Mouse (Mus musculus): Measurements from ENCODE around the gene Fhod1. TPM values are rescaled to one million over a fixed set of nuclear protein-coding genes. Genes with fewer than 3 reads are reported as not detected.
"Not testable (repeated sequence)": the region's sequence is repeated elsewhere in the genome, so short reads cannot be mapped to it uniquely, and the experiment has no call there.

Gene Fhod1
- polyA plus RNA-seq, 1 experiment from 2014 or later, result 0.98 TPM

DNA sequence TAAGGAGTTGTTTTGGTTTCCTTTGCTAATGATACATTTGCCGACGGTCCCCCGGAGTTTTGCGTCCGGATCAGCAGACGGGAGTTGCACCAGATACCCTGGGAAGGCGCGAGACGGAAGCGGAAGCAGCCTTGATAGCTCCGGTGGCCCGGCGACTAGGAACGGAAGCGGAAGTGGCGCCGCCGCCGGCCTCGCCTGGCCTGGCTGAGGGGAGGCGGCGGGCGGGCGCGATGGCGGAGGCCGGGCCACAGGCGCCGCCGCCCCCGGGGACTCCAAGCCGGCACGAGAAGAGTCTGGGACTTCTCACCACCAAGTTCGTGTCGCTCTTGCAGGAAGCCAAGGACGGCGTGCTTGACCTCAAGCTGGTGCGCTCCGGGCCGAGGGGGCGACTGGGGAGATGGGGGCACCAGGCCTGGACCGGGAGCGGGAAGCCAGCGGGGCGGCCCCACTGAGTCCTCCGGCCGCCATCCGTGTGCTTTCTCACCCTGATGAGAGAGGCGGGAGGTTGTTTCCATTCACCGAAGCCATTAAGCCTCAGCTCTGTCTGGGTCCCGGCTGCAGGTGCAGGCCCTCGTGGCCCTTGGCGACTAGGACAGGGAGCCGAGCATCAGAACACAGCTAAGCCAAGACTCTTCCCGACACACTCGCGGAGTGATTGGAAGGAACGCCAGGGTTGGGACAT, 50.1 kb downstream of the Fhod1 start, which contains the start of gene E2f4:
Gene E2f4, plus strand, starts transcription at position 153 of the 682 bp plus-strand sequence.
- WGBS, result under 1% methylated on average over 58 of the region's 58 CpGs

DNA sequence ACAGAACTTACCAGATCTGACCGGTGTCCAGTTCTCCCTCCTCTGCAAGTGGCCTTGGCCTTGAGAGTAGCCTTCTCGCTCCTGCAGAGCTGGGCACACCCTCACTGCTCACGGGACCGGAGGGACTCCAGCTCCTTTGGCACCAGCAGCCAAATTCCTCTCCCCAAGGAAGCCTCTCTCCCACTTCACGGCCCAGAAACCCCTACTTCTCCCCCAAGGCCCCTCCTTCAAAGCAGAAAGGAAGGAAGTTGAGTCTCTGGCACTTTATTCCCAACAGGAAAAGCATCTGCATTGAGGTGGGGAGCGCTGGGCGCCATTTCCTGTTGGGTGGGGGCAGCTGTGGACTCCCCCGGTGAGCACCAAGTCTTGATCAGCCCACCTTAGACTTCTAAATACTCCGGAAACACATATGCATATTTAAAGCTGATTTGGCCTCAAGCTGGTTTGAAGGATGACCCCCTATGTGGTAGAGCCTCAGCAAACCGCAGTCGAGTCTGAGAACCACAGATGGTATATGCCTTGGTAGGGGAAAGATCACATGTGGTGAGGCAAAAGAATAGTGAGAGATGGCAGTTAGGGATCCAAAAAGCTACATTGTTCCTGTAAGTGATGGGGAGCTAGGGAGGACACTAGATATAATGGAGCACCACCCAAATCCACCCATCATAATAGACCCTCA, 51.7 kb downstream of the Fhod1 start, which contains the start of gene Exoc3l:
Gene Exoc3l, minus strand, starts transcription at position 207 of the 679 bp plus-strand sequence.
- no peak within 1 kb of the TSS for H3K27ac ChIP-seq
- H3K4me3 ChIP-seq, result no peak within 1 kb of the TSS
- no peak within 1 kb of the TSS for H3K9ac ChIP-seq

More for the DNA sequence above, 50.1 kb downstream of the Fhod1 start, which contains the start of gene E2f4:
- Histone ChIP-seq H3K9me3 (no peaks in the 10 kb centered on the region), H3K4me1 (peaks cover 13% of the 10 kb centered on the region), H3K4me3 (peak within 1 kb of the TSS; percentile 90), H3K36me3 (peaks cover 31% of the 10 kb centered on the region), H3K27ac (no peak within 1 kb of the TSS), H3K9ac (peak within 1 kb of the TSS; percentile 83), H3K4me2 (replicated peaks) (peak within 1 kb of the TSS; percentile 92), H3K27me3 (replicated peaks) (0 out of 2 replicates have a peak, but pooled peaks cover 7% of the 10 kb centered on the region)
- peak; percentile 94 for ATAC-seq (ENCODE audit: low FRiP score, low read depth)

DNA sequence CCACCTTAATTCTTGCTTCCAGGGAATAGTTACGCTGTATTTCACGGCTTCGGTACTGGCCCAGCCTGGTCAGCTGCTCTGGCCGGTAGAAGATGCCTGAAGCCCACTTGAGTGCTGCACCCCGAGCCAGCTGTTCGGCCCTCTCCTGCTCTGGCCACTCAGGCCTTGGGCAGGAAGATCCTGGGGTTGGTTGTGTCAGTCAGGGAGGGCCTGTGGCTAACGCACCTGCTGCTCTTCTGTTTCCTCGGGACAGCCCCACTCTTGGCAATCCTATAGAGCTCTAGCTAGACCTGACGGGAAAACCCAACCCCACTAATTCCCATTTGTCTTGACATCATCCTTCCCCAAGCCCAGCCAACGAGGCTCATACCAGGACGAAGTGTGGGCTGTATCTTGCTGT, 52.5 kb downstream of the Fhod1 start:
- Histone ChIP-seq H3K27me3 (replicated peaks) (peaks cover 13% of the 10 kb centered on the region), H3K4me3 (no peak overlapping the region), H3K9ac (no peak overlapping the region), H3K4me1 (peaks cover 20% of the 10 kb centered on the region), H3K9me3 (no peaks in the 10 kb centered on the region), H3K4me2 (replicated peaks) (peak overlapping the region; percentile 1; the same call in 1 of the 2 replicates), H3K27ac (no peak overlapping the region), H3K36me3 (peaks cover 9% of the 10 kb centered on the region)
- 75% methylated on average over 11 of the region's 11 CpGs for WGBS
- ATAC-seq (ENCODE audit: low FRiP score, low read depth), result no peak

More for the DNA sequence above, 51.7 kb downstream of the Fhod1 start, which contains the start of gene Exoc3l:
- Histone ChIP-seq H3K27me3 (replicated peaks) (0 out of 2 replicates have a peak, but pooled peaks cover 7% of the 10 kb centered on the region), H3K4me2 (replicated peaks) (peak within 1 kb of the TSS; percentile 92), H3K4me1 (peaks cover 13% of the 10 kb centered on the region), H3K36me3 (peaks cover 17% of the 10 kb centered on the region), H3K9me3 (no peaks in the 10 kb centered on the region)
- ATAC-seq (ENCODE audit: low FRiP score, low read depth), result no peak
- 62% methylated on average over 11 of the region's 11 CpGs for WGBS

DNA sequence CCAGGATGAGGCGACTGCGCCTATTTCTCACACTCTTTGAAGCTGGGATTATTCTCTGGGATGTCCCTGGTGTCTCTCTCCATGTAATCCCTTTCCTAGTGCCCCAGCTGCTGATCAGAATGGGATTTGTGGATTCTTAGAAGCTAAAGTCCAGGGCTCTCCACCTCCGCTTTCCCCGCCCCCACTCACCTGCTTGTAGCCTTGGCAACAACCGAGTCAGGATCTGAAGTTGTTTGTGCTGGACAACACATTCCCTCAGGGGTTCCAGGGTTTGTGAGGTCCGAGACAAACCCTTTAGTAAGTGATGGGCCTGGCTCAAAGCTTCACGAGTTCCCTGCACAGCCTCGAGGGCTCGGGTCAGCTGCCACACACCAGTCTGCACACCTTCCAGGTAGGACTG, 53.0 kb downstream of the Fhod1 start:
- no peak overlapping the region for H3K27ac ChIP-seq
- H3K4me2 ChIP-seq (replicated peaks), result peak overlapping the region; percentile 1; the same call in 1 of the 2 replicates
- no peak overlapping the region for H3K4me3 ChIP-seq
- peaks cover 18% of the 10 kb centered on the region for H3K27me3 ChIP-seq (replicated peaks)
- no peak for ATAC-seq (ENCODE audit: low FRiP score, low read depth)
- no peaks in the 10 kb centered on the region for H3K9me3 ChIP-seq
- no peak overlapping the region for H3K9ac ChIP-seq
- peaks cover 25% of the 10 kb centered on the region for H3K4me1 ChIP-seq
- peaks cover 5% of the 10 kb centered on the region for H3K36me3 ChIP-seq
- 70% methylated on average over 9 of the region's 9 CpGs for WGBS

DNA sequence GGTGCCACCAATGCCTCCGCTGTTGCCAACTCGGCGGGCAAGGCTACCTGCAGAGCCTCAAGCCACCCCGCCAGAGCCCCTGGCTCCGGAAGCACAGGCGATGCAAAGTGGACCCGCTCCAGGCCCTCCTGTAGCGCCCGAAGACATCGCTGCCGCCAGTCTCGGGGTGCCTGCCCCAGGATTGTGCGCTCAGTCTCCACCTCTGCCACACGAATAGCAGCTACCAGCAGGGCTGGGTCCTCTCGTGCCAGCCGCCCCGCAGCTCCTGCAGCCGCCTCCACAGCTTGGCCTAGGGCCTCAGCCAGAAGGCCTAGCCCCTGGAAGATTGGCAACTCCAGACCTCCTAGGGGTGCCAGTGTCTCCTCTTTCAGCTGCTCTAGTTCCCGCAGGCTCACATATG, 54.3 kb downstream of the Fhod1 start:
- H3K27ac ChIP-seq, result no peak overlapping the region
- no peaks in the 10 kb centered on the region for H3K36me3 ChIP-seq
- H3K4me3 ChIP-seq, result no peak overlapping the region
- H3K9me3 ChIP-seq, result no peaks in the 10 kb centered on the region
- H3K4me2 ChIP-seq (replicated peaks), result no peak overlapping the region
- peaks cover 18% of the 10 kb centered on the region for H3K27me3 ChIP-seq (replicated peaks)
- peaks cover 23% of the 10 kb centered on the region for H3K4me1 ChIP-seq
- no peak overlapping the region for H3K9ac ChIP-seq
- no peak for ATAC-seq (ENCODE audit: low FRiP score, low read depth)
- WGBS, result 68% methylated on average over 18 of the region's 19 CpGs

DNA sequence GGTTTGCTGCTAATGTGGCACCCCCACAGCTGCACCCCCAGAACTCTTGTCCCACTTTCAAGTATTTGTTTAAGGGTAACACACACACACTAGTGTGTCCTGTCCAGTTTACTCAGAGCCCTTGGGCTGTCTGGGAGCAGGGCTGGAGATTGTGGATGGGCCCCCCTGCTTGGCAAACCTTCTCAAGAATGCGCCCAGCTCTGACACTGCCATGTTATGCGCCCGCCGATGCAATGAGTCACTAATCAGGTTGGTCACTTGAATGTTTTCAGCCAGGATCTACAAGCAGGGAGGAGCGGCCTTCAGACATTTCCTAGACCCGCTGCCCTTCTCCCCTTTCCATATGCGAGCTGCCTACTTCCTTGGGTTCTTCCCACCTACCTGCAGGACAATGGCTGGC, 55.3 kb downstream of the Fhod1 start:
- H3K9ac ChIP-seq, result no peak overlapping the region
- H3K27me3 ChIP-seq (replicated peaks), result peaks cover 18% of the 10 kb centered on the region
- H3K36me3 ChIP-seq, result no peaks in the 10 kb centered on the region
- H3K4me1 ChIP-seq, result peaks cover 24% of the 10 kb centered on the region
- 83% methylated on average over 7 of the region's 7 CpGs for WGBS
- no peak overlapping the region for H3K4me3 ChIP-seq
- H3K9me3 ChIP-seq, result no peaks in the 10 kb centered on the region
- no peak overlapping the region for H3K27ac ChIP-seq
- ATAC-seq (ENCODE audit: low FRiP score, low read depth), result no peak
- H3K4me2 ChIP-seq (replicated peaks), result no peak overlapping the region

DNA sequence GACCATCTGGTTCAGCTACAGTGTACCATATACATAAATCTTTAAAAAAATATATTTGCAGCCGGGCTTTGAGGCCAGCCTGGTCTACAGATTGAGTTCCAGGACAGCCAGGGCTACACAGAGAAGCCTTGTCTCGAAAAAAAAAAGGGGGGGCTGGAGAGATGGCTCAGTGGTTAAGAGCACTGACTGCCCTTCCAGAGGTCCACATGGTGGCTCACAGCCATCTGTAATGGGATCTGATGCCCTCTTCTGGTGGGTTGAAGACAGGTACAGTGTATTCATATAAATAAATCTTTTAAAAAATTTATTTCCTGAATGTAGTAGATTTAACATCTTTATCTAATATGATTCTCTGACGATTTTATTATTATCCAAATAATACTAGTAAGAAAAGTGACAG, 56.0 kb downstream of the Fhod1 start:
- H3K4me1 ChIP-seq, result peaks cover 26% of the 10 kb centered on the region
- H3K4me3 ChIP-seq; H3K9ac ChIP-seq; H3K9me3 ChIP-seq; H3K36me3 ChIP-seq; H3K27ac ChIP-seq; H3K4me2 ChIP-seq (replicated peaks); ATAC-seq (ENCODE audit: low FRiP score, low read depth): not testable (repeated sequence)
- 69% methylated on average over 3 of the region's 3 CpGs for WGBS
- H3K27me3 ChIP-seq (replicated peaks), result peaks cover 18% of the 10 kb centered on the region

DNA sequence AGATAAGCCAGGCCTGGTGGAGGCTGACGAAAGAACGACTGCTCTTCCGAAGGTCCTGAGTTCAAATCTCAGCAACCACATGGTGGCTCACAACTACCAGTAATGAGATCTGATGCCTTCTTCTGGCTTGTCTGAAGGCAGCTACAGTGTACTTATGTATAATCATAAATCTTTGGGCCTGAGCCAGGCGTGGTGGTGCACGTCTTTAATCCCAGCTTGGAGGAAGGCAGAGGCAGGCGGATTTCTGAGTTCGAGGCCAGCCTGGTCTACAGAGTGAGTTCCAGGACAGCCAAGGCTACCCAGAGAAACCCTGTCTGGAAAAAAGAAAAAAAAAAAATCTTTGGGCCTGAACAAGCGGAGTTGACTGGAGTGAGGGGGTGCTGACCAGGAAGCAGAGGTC, 56.4 kb downstream of the Fhod1 start:
- H3K4me2 ChIP-seq (replicated peaks); H3K9me3 ChIP-seq; H3K27ac ChIP-seq; H3K36me3 ChIP-seq; ATAC-seq (ENCODE audit: low FRiP score, low read depth); H3K9ac ChIP-seq; H3K4me3 ChIP-seq: not testable (repeated sequence)
- Histone ChIP-seq H3K27me3 (replicated peaks) (peaks cover 18% of the 10 kb centered on the region), H3K4me1 (peaks cover 30% of the 10 kb centered on the region)
- WGBS, result 88% methylated on average over 8 of the region's 8 CpGs

DNA sequence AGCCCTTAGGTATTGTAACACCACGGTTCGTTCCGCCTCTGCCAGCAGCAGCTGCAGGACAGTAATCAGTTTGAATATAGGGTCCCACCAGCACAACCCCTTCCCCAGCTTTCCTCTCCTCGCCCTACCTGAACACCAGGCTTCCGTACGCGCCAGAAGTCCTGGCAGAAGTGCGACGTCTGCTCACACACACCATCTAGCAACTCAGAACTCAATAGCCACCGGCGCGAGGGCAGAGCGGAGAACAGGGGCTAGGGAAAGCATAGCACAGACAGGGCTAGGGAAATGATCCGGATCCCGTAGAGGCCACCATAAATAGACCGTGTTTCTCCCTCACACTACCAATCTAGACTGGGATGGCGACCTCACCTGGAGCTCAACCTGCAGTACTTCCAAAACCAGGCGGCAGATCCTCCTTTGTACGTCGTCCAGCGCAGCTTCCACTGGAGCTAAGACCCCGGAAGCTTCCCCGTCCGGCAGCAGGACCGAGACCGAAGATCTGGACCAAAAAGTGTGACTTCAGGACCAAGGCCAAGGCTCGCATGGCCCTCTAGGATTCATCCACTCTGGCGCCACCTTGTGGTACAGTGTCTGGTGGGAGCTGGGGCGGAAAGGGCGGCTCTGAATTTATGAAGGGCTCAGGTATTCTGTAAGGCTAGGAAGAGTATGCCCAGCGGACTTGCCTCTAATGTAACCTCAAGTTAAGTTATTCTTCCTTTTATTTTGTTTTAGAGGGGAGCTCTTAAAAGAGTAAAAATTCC, 57.0 kb downstream of the Fhod1 start:
- Histone ChIP-seq H3K9ac (peak overlapping the region; percentile 41; the same call in 1 of the 2 replicates), H3K27ac (no peak overlapping the region), H3K27me3 (replicated peaks) (peaks cover 18% of the 10 kb centered on the region), H3K4me2 (replicated peaks) (peak overlapping the region; percentile 80), H3K4me1 (peaks cover 33% of the 10 kb centered on the region), H3K4me3 (peak overlapping the region; percentile 42), H3K9me3 (no peaks in the 10 kb centered on the region), H3K36me3 (peaks cover under 1% of the 10 kb centered on the region; the same call in 1 of the 2 replicates)
- ATAC-seq (ENCODE audit: low FRiP score, low read depth), result no peak
- 7% methylated on average over 31 of the region's 31 CpGs for WGBS

DNA sequence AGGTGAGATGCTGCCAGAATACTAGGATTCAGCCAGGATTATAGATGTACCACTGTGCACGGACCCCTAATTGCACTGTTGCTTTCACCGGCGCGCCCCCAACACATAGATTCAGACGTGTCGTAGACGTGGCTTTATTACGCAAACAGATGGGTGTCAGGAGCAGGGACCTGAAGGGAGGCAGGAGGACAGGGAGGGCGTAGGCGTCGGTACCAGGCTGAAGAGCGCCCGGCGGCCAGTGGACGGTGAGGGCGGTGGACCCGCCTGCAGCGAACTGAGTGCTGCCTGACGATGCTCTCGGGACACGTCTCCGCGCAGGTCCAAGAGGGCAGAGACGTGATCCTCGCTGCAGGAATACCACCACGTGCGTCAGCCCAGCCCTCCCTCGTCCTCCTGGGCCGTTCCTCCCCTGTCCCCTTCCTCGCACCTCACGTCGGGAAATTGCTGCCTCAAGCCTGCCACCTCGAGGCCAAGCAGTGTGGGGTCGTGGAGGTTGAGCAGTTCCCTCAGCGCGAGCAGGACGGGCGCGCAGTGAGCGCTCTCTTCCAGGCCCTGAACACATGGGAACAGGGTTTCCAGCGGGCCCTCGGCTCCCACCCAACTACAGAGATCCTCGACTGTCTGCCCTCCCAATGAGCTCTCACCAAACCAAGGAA, 57.8 kb downstream of the Fhod1 start, which contains the start of gene 4931428F04Rik:
Gene 4931428F04Rik, minus strand, starts transcription at position 60 of the 656 bp plus-strand sequence.
- peaks cover 9% of the 10 kb centered on the region; the same call in 1 of the 2 replicates for H3K36me3 ChIP-seq
- peaks cover 36% of the 10 kb centered on the region for H3K4me1 ChIP-seq
- peak within 1 kb of the TSS; percentile 80 for H3K4me2 ChIP-seq (replicated peaks)
- peak; percentile 33 for ATAC-seq (ENCODE audit: low FRiP score, low read depth)
- peak within 1 kb of the TSS; percentile 41 for H3K9ac ChIP-seq
- WGBS, result 2% methylated on average over 43 of the region's 43 CpGs
- H3K9me3 ChIP-seq, result no peaks in the 10 kb centered on the region
- H3K27me3 ChIP-seq (replicated peaks), result peaks cover 15% of the 10 kb centered on the region
- peak within 1 kb of the TSS; percentile 43 for H3K27ac ChIP-seq
- H3K4me3 ChIP-seq, result peak within 1 kb of the TSS; percentile 42

DNA sequence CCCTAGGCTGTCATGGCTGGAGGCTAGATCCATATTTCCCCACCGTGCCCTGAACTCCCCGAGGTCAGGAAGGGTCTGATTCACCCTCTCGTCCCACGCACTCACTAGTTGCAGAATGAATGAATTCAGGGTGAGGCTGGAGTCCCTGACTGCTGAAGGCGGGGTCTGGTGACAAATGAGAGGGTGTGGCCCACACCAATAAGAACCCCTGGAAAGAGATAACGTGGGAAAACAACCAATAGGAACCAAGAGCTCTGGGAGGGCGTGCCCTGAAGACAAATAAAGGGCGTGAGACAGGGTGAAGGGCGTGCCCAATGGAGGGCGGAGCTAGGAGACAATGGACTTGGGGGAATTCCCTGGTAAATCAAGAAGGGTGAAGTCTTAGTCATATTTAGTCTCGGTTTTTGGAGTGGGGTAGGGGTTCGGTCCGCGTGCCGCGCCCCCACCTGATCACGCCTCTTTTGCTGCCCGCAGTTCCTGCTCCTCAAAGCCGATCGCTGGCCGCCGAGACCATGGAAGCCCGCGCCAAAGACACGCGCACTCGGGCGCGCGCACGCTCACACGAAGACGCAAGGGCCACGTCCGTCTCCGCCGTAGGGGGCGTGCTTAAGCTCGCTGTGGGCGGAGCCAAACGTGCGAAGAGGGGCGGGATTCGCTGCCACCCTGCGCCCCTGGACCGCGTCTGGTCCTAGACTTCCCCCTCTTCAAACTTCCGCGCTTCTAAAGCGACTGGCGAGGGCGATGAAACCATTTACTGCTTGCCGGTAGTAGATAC, 58.6 kb downstream of the Fhod1 start:
- H3K27ac ChIP-seq, result peak overlapping the region; percentile 43
- H3K4me3 ChIP-seq, result peak overlapping the region; percentile 42
- no peaks in the 10 kb centered on the region for H3K9me3 ChIP-seq
- H3K4me2 ChIP-seq (replicated peaks), result peak overlapping the region; percentile 80
- WGBS, result under 1% methylated on average over 53 of the region's 53 CpGs
- peak; percentile 94 for ATAC-seq (ENCODE audit: low FRiP score, low read depth)
- peak overlapping the region; percentile 41 for H3K9ac ChIP-seq
- H3K4me1 ChIP-seq, result peaks cover 36% of the 10 kb centered on the region
- peaks cover 15% of the 10 kb centered on the region; the same call in 1 of the 2 replicates for H3K36me3 ChIP-seq
- H3K27me3 ChIP-seq (replicated peaks), result peaks cover 15% of the 10 kb centered on the region

Data from neural tube, embryonic 12.5 days (tissue).